Mouse (Mus musculus): ENCODE results near the gene Ammecr1.

Ammecr1 gene

GRCm38 (mm10) chrX:142966008-142966966 lies at the start of gene Ammecr1:
Gene Ammecr1, minus strand, starts transcription at chrX:142966728.
- DNase-seq (ENCODE audit: low read depth, low spot score): peak; percentile 76

GRCm38 (mm10) chrX:143014118-143014517 lies 47.6 kb upstream of the Ammecr1 start:
- DNase-seq (ENCODE audit: low read depth, low spot score): no peak

GRCm38 (mm10) chrX:143012334-143012733 lies 45.8 kb upstream of the Ammecr1 start:
- DNase-seq (ENCODE audit: low read depth, low spot score): no peak

DNA sequence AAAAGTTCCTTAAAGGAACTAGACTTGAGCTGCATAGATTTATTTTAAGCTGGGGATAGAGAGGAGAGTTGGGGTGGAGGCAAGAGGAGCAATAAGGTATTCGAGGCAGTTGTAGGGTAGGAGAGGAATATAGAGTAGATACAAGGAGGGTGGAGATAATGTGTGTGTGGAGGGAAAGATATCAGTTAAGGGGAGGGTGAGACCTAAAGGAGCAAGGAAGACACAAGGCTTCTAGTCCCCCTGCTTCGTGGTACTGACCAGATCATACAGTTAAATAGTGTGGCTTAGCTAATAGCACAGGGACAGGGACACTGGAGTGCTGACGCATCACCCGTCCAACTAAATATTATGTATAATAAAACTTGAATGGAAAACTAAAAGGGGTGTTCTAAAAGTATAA lies 45.3 kb upstream of the Ammecr1 start:
- DNase-seq (ENCODE audit: low read depth, low spot score): no peak

DNA sequence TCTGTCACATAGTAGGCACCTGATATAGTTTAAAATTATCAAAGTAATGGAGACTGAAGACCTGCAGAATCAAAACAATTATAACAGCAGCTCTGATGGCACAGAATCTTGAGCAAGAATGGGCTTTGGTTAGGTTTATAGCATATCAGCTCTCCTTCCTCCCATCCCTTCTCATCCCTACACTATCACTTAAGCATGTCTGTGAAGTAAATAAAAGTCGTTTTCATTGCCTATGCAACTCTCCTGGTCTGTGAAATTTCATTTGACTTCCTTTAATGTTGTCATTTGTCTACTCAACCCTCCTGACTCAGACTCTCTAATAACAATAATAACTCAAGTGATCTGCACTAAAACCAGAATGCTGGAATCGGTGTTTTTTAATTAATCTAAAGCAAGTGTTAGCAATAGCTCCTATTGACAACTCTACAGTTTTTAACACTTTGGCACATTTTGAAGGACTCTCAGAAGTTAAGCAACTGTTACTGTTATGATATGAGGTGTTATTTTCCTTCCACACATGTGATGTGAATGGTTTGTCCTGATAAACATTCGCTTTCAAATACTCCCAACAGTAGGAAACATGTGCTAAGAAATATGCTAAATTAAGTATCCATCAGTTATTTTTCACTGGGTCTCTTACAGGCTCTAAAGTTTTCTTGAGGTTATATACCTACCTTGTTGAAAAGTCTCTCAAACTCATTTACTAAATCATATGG lies 37.8 kb upstream of the Ammecr1 start:
- DNase-seq (ENCODE audit: low read depth, low spot score): no peak

DNA sequence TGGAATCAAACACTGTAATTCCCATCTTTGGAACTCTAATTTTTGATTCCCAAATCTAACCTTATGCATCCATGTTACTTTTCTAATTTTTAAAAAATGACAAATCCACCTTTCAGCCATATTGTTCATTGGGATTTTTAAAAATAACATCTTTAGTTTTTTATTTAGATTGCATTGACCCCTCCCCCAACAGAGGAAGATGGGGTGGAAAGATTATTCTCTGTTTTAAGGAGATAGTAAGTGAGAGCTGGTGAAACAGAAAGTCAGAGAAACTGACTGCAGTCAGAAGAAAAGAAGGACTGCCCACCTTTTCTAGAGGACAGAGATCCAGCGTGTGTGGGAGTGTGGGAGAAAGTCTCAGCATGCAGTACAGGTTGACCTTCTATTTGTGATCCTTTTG lies 30.7 kb upstream of the Ammecr1 start:
- no peak for DNase-seq (ENCODE audit: low read depth, low spot score)

GRCm38 (mm10) chrX:142994514-142994913 lies 28.0 kb upstream of the Ammecr1 start:
- DNase-seq (ENCODE audit: low read depth, low spot score): no peak

DNA sequence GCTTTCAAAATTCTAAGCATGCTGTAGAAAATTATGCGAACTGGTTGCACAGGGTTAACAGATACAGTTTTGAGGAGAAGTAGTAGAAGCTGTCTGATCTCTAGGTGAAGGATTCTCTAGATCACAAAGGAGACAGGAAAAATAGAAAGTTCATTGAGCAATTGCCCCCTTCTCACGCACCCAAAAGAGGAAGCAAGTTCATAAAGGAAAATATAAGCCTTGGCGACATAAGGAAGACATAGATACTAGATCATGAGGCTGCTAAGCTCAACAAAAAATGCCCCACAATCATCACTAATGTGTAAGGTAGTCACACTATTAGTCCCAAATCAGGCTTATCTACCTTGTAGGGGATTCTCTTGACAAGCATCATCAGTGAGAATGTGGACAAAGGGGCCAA lies 17.6 kb upstream of the Ammecr1 start:
- no peak for DNase-seq (ENCODE audit: low read depth, low spot score)

DNA sequence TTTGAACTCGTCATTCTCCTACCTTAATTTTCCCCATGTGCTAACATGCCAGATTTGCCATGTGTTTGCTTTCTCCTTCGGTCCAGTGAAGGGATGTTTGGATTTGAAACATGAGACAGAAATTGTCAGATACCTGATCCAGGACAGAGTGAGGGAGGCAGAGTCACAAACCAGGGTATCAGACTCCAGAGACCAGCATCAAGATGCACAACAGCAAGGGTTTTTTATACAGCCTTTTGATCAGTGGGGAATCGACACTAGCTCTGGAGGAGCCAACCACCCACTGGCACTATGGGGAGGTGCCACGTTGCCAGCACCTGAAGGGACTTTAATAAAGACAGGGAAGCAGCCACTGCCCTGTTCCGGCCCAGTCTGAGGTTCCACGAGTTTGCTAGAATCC lies 17.1 kb upstream of the Ammecr1 start:
- DNase-seq (ENCODE audit: low read depth, low spot score): no peak

DNA sequence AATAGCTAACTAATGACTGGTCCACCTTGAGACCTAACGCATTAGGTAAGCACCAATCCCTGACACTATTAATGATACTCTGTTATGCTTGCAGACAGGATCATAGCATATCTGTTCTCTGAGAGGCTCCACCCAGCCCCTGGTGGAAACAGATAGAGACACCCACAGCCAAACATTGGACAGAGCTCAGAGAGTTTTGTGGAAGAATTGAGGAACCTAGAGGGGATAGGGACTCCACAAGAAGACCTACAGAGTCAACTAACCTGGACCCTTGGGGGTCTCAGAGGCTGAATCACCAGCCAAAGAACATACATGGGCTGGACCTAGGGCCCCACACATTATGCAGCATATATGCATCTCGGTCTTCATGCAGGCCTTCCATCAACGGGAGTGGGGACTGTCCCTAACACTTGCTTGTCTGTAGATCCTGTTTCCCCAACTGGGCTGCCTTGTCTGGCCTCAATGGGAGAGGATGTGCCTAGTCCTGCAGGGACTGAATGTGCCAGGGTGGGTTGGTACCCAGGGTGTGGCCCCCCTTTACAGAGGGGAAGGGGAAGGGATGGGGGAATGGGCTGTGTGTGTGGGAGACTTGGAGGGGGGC lies 15.1 kb upstream of the Ammecr1 start:
- no peak for DNase-seq (ENCODE audit: low read depth, low spot score)

DNA sequence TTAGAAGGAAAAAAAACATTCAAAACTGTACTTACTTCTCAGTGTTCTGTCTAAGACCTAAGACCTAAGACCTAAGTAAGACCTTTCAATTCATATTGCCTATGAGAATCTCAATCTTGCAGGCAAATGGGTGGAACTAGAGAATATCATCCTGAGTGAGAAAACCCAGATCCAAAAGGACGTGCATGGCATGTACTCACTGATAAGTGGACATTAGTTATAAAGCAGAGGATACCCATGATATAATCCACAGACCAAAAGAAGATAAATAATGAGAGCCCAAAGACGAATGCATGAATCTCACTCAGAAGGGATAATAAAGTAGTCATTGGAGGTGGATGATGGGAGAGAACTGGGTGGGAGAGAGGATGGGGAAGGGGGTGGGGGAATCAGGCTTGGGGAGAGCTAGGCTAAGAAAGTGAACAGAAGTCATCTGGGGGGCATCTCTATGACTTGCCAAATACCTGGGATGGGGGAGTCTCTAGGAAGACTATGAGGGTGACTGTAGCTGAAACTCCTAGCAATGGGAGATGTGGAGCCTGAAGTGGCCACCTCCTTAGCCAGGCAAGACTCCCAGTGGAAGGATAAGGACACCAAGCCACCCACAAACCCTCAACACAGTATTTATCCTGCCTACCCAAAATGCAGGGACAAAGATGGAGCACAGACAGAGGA lies 14.5 kb upstream of the Ammecr1 start:
- no peak for DNase-seq (ENCODE audit: low read depth, low spot score)

- no peak for DNase-seq (ENCODE audit: low read depth, low spot score)
Observed at GRCm38 (mm10) chrX:142979224-142979623, 12.7 kb upstream of the Ammecr1 start.

- no peak for DNase-seq (ENCODE audit: low read depth, low spot score)
Observed at GRCm38 (mm10) chrX:142972443-142972970, 6.0 kb upstream of the Ammecr1 start.

DNA sequence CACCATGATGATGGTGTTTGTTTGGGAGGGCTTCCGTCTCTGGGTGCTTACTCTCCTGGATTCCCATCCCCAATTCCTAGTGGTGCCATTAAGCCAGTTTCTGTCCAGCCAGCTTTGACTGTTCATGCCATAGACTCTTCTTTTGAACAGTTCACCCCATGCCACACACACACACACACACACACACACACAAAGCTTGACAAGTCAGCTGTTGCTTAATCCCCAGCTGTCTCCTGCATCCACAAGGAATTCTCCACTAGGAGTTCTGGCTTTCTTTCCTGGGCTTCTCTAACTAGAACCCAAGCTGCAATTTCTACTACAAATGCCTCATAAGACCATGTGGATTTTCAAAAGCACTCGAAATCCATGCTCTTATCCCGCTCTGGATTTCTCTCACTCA lies 5.2 kb upstream of the Ammecr1 start:
- DNase-seq (ENCODE audit: low read depth, low spot score): no peak

- DNase-seq (ENCODE audit: low read depth, low spot score): peak; percentile 11
Observed at GRCm38 (mm10) chrX:142967067-142967466, 539 bp upstream of the Ammecr1 start.

GRCm38 (mm10) chrX:142965236-142966007 lies 1.1 kb downstream of the Ammecr1 start:
- peak; percentile 18 for DNase-seq (ENCODE audit: low read depth, low spot score)

DNA sequence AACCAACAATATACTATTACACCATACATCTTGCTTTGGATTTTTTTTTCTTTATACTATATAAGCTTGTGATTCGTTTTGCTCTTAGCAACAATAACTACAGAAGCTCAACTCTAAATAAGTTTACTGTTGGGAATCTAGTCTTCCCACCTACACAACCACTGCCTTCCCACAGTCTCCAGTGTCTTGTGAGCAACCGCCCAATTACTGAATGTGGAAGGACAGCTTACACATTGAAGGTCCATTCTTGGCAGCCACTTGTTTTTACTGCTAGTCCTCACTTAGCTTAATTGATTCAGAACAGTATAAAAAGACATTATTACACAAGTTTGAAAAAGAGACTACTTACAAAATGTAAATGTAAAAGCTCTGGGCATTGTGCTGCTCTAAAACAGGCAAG lies 6.1 kb downstream of the Ammecr1 start:
- no peak for DNase-seq (ENCODE audit: low read depth, low spot score)

DNA sequence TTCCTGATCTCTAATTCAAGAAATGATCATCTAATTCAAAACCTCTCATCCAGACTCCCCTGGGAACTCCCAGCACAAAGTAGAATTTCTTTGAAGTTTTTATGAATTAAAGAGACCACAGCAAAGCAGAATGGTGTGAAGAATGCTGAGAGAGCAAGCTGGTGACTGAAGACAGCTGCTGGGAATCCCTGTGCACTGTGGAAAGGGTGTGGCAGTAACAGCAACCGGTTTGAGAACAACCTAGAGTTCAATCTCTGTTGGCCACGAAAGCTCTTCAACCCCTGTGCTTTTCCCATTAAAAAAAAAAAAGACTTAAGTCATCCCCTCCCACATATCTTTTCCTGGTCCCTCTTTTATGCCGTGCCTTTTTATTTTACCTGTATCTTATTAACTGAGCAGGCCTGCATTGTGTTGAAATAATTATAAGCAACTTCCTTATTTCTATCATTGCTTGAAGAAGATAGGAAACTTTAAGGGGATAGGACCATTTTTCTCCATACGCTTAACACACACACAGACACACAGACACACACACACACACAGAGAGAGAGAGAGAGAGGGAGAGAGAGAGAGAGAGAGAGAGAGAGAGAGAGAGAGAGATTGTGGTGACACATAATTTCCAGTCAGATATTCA lies 6.7 kb downstream of the Ammecr1 start:
- DNase-seq (ENCODE audit: low read depth, low spot score): no peak

DNA sequence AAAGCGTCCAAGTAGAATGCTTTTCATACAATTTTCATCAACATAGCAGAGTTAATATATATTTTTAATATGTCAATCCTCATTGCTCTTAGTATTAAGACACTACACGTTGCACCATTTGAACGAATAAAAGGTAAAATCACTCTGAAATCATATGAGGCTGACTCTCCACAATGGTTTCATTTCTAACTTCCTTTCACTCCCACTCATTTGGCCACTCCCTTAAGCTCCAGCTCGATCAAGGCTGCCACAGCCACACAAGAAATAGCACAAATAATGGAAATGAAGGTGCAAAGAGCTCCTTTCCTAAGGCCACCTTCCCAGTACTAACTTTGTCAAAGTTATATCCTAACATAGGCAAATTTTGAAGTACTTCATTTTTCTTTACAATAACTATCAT lies 38.1 kb downstream of the Ammecr1 start:
- peak; percentile 4 for DNase-seq (ENCODE audit: low read depth, low spot score)

DNA sequence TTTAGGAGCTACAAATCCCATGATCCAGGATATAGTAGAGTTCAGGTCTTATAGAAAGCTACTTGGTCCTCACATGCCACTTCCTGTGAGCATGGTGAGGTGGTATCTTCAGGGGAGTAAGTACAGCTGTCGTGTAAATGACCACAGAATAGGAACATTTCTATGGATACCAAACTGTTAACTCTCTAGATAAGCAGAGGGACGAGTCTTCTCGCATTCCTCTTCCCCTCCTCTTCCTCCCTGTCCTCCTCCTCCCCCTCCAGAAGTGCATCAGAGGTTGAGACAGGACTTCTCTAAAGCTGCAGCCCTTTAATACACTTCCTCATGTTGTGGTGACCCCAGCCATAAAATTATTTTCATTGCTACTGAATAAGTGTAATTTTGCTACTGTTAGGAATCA lies 49.1 kb downstream of the Ammecr1 start:
- DNase-seq (ENCODE audit: low read depth, low spot score): no peak
